ENCODE assay signal across 8 mouse cellular contexts in genomic region chr9:40637705-40638393, GRCm38 (mm10). TPM values are rescaled to one million over a fixed set of nuclear protein-coding genes. Genes with fewer than 3 reads are reported as not detected.
A peak's percentile ranks its signal among the peaks of the same experiment; 100 is the strongest.
DNase-seq lines count a peak whose midpoint lies in the region; ATAC-seq and TF ChIP-seq lines count a peak whose summit lies in the region.

No protein-coding gene starts in this region.

- DNase-seq in heart, postnatal 36 days = no peak
- DNase-seq in hindbrain, embryonic 10.5 days (ENCODE audit: low spot score) = no peak
- no peak for DNase-seq in frontal cortex, postnatal 25 days (ENCODE audit: low spot score in 2 of 2)
- DNase-seq in spleen, adult 18-20 months = no peak
- DNase-seq in yolk sac, embryonic 10.5 days (ENCODE audit: low spot score) = no peak

- H3K36me3 ChIP-seq in heart, embryonic 13.5 days = no peaks in the 10 kb centered on the region
- H3K36me3 ChIP-seq in hindbrain, embryonic 10.5 days = no peaks in the 10 kb centered on the region

- no peak for ATAC-seq in heart, embryonic 13.5 days (ENCODE audit: extremely low read depth, insufficient number of reproducible peaks, low FRiP score, low TSS enrichment)
- 0 out of 2 replicates have a peak, but pooled peaks have one; percentile 15 for ATAC-seq in megakaryocyte progenitor cell, adult 5-6 weeks (replicated peaks; ENCODE audit: poor library complexity)

- no peak for TF ChIP-seq CTCF in bone marrow macrophage, adult 2 months (IDR thresholded peaks at IDR 0.05; ENCODE audit: low read depth, low read length)

- no peak for TF ChIP-seq POLR2A in bone marrow macrophage, adult 2 months (IDR thresholded peaks at IDR 0.05; ENCODE audit: borderline replicate concordance, low read depth, low read length)

- peaks cover 10% of the 10 kb centered on the region for H3K27me3 ChIP-seq in heart, embryonic 13.5 days (replicated peaks)
- peaks cover 15% of the 10 kb centered on the region for H3K27me3 ChIP-seq in hindbrain, embryonic 10.5 days (ENCODE audit: insufficient read depth, poor library complexity, severe bottlenecking)

- H3K27ac ChIP-seq in heart, embryonic 13.5 days (replicated peaks) = no peak overlapping the region
- peak overlapping the region; percentile 71; the same call in 1 of the 2 replicates for H3K27ac ChIP-seq in bone marrow macrophage, adult 2 months (ENCODE audit: insufficient read depth, low read depth, low read length)
- peak overlapping the region; percentile 87 for H3K27ac ChIP-seq in hindbrain, embryonic 10.5 days

- H3K4me2 ChIP-seq in heart, embryonic 13.5 days = peak overlapping the region; percentile 82

- H3K9ac ChIP-seq in heart, embryonic 13.5 days = peak overlapping the region; percentile 79

- intact Hi-C loops in heart, postnatal 36 days (cut with DNase I) = loop anchor here (5.0 kb wide), 1 partner anchor 169 kb away; no protein-coding TSS in a partner anchor

- H3K9me3 ChIP-seq in heart, embryonic 13.5 days = no peaks in the 10 kb centered on the region
- no peaks in the 10 kb centered on the region for H3K9me3 ChIP-seq in hindbrain, embryonic 10.5 days

- peaks cover 8% of the 10 kb centered on the region for H3K4me1 ChIP-seq in heart, embryonic 13.5 days
- peaks cover 35% of the 10 kb centered on the region for H3K4me1 ChIP-seq in bone marrow macrophage, adult 2 months (ENCODE audit: control insufficient read depth, insufficient read depth, low read length)
- peaks cover 45% of the 10 kb centered on the region for H3K4me1 ChIP-seq in hindbrain, embryonic 10.5 days (replicated peaks)

- WGBS in heart, embryonic 13.5 days = 36% methylated on average over 8 of the region's 8 CpGs
- 28% methylated on average over 8 of the region's 8 CpGs for WGBS in hindbrain, embryonic 10.5 days

- peak overlapping the region; percentile 59 for H3K4me3 ChIP-seq in heart, embryonic 13.5 days
- H3K4me3 ChIP-seq in bone marrow macrophage, adult 2 months (ENCODE audit: insufficient read depth, low read length) = peak overlapping the region; percentile 68
- H3K4me3 ChIP-seq in hindbrain, embryonic 10.5 days = peak overlapping the region; percentile 55

RNA-seq across cellular contexts. Expression of gene Gm21915, which starts 32.6 kb away (rescaled TPM):
- polyA plus RNA-seq in heart, embryonic 13.5 days (2015; fragmentation: Nextera tagmentation; extraction: Ambion mirVana) = not detected in 2 replicates
- not detected for total RNA-seq in heart, postnatal 36 days (2021)
- not detected in 2 replicates for polyA plus RNA-seq in bone marrow macrophage, adult 2 months (2012; ENCODE audit: insufficient read depth, insufficient read length, missing spikeins)
- not detected in 2 replicates for polyA plus RNA-seq in hindbrain, embryonic 10.5 days (2016; fragmentation: Nextera tagmentation; extraction: Ambion mirVana)
- total RNA-seq in megakaryocyte progenitor cell, adult 5-6 weeks (2015) = not detected in 2 replicates
- not detected in 2 replicates for total RNA-seq in megakaryocyte progenitor cell, adult 5-6 weeks (2017)

RNA-seq across cellular contexts. Expression of gene Clmp, which starts 47.9 kb away (rescaled TPM):
- 8.4 and 9.4 TPM in 2 replicates for polyA plus RNA-seq in heart, embryonic 13.5 days (2015; fragmentation: Nextera tagmentation; extraction: Ambion mirVana)
- total RNA-seq in heart, postnatal 36 days (2021) = 1 to 10 TPM; 4.3 to 5.2 TPM
- 2.0 TPM in 2 replicates for polyA plus RNA-seq in bone marrow macrophage, adult 2 months (2012; ENCODE audit: insufficient read depth, insufficient read length, missing spikeins)
- 33.7 and 37.0 TPM in 2 replicates for polyA plus RNA-seq in hindbrain, embryonic 10.5 days (2016; fragmentation: Nextera tagmentation; extraction: Ambion mirVana)
- total RNA-seq in megakaryocyte progenitor cell, adult 5-6 weeks (2015) = 0.10 and 0.22 TPM in 2 replicates
- total RNA-seq in megakaryocyte progenitor cell, adult 5-6 weeks (2017) = 0.25 and 0.54 TPM in 2 replicates
